22 mouse cellular contexts compared by ENCODE assay signal in the genomic region with DNA sequence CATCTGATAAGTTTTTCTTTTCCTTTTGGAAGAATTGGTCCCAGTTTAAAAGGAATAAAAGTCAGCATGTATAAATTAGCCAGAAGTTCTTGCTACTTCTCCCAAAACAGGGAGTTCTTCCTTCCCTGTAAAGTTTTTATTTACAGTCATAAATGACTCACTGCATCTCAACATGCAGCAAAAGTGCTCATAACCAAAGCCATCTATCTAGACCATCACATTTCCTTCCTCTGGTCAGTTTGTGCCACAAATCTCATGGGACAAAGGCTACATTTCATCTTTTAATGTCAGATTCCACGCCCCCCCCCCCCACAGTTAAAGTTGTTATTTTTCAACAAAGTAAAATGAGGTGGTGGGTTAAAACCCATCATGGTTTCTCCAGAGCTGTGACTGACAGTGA.
A peak's percentile ranks its signal among the peaks of the same experiment; 100 is the strongest.
DNase-seq lines count a peak whose midpoint lies in the region; ATAC-seq and TF ChIP-seq lines count a peak whose summit lies in the region.
"Had no signal": no experiment of that assay in that cellular context is flagged by ENCODE, and none has a peak within 500 bp of the region (broad histone marks: within the 10 kb centered on the region; RNA-seq: fewer than 3 reads in every experiment).

No protein-coding gene starts in this region.

- H3K27me3 ChIP-seq in myocyte (ENCODE audit: control insufficient read depth, insufficient read depth, insufficient read length): no peaks in the 10 kb centered on the region
- no peaks in the 10 kb centered on the region for H3K27me3 ChIP-seq in heart, embryonic 10.5 days (ENCODE audit: insufficient read depth, poor library complexity, severe bottlenecking)
- H3K27me3 ChIP-seq in liver, embryonic 11.5 days (replicated peaks; ENCODE audit: control insufficient read depth, insufficient read depth, low read length): no peaks in the 10 kb centered on the region
- H3K27me3 ChIP-seq: CH12.LX; embryonic facial prominence, embryonic 13.5 days; embryonic facial prominence, embryonic 15.5 days; forebrain, embryonic 13.5 days had no signal

- peak; percentile 83 for DNase-seq in 416B (ENCODE audit: low read depth)
- peak; percentile 33 for DNase-seq in NIH3T3 (ENCODE audit: low read depth)
- no peak for DNase-seq in heart, embryonic 10.5 days (ENCODE audit: low spot score)
- no peak for DNase-seq in liver, embryonic 11.5 days (ENCODE audit: low spot score)
- DNase-seq in cerebellum, postnatal 4 days (ENCODE audit: low spot score in 2 of 2): no peak
- DNase-seq: adrenal gland, adult 2 months; adrenal gland, postnatal 10 days; adrenal gland, postnatal 36 days; cerebellum, adult 11-12 months; cerebellum, adult 2 months; cerebellum, adult 9-10 months; cerebellum, postnatal 10 days; cerebellum, postnatal 25 days; embryo, embryonic 11 days had no signal

- H3K27ac ChIP-seq in heart, embryonic 10.5 days: no peak overlapping the region
- no peak overlapping the region for H3K27ac ChIP-seq in liver, embryonic 11.5 days (ENCODE audit: low read depth, low read length)
- H3K27ac ChIP-seq: embryonic facial prominence, embryonic 13.5 days; embryonic facial prominence, embryonic 15.5 days; forebrain, embryonic 13.5 days had no signal

- no peak overlapping the region for H3K9ac ChIP-seq in liver, embryonic 11.5 days (ENCODE audit: low read depth, low read length)
- H3K9ac ChIP-seq: embryonic facial prominence, embryonic 13.5 days; embryonic facial prominence, embryonic 15.5 days; forebrain, embryonic 13.5 days had no signal

- H3ac ChIP-seq in myocyte (ENCODE audit: control insufficient read depth, insufficient read length): no peak overlapping the region

- TF ChIP-seq POLR2A in myocyte (IDR thresholded peaks at IDR 0.05; ENCODE audit: insufficient read length, low read depth): no peak

- no peak overlapping the region for H3K4me3 ChIP-seq in myocyte
- no peak overlapping the region for H3K4me3 ChIP-seq in heart, embryonic 10.5 days
- no peak overlapping the region for H3K4me3 ChIP-seq in liver, embryonic 11.5 days (ENCODE audit: low read depth, low read length)
- H3K4me3 ChIP-seq: embryonic facial prominence, embryonic 13.5 days; embryonic facial prominence, embryonic 15.5 days; forebrain, embryonic 13.5 days had no signal

- H3K79me2 ChIP-seq in myocyte (ENCODE audit: control insufficient read depth, insufficient read depth): peaks cover 82% of the 10 kb centered on the region

- WGBS in heart, embryonic 10.5 days: 81% methylated on average over 1 of the region's 1 CpGs
- 81% methylated on average over 1 of the region's 1 CpGs for WGBS in liver, embryonic 11.5 days

- peak overlapping the region; percentile 62 for H3K4me2 ChIP-seq in myocyte (ENCODE audit: low read depth)
- no peak overlapping the region for H3K4me2 ChIP-seq in liver, embryonic 11.5 days
- H3K4me2 ChIP-seq: embryonic facial prominence, embryonic 13.5 days; embryonic facial prominence, embryonic 15.5 days; forebrain, embryonic 13.5 days had no signal

- no peaks in the 10 kb centered on the region for H3K9me3 ChIP-seq in heart, embryonic 10.5 days
- no peaks in the 10 kb centered on the region for H3K9me3 ChIP-seq in liver, embryonic 11.5 days (ENCODE audit: control insufficient read depth, low read length)
- H3K9me3 ChIP-seq: embryonic facial prominence, embryonic 13.5 days; embryonic facial prominence, embryonic 15.5 days; forebrain, embryonic 13.5 days had no signal

- no peaks in the 10 kb centered on the region for H3K4me1 ChIP-seq in heart, embryonic 10.5 days
- H3K4me1 ChIP-seq in liver, embryonic 11.5 days (replicated peaks; ENCODE audit: control insufficient read depth, insufficient read depth, low read length): no peaks in the 10 kb centered on the region
- H3K4me1 ChIP-seq: embryonic facial prominence, embryonic 15.5 days; forebrain, embryonic 13.5 days had no signal

- ATAC-seq in liver, embryonic 11.5 days (replicated peaks; ENCODE audit: low FRiP score): no peak
- ATAC-seq: CD4-positive, CD25-positive, alpha-beta regulatory T cell, adult 4 months; forebrain, embryonic 13.5 days; forebrain, embryonic 16.5 days had no signal

- peaks cover 9% of the 10 kb centered on the region for H3K36me3 ChIP-seq in myocyte (ENCODE audit: control insufficient read depth, insufficient read depth)
- H3K36me3 ChIP-seq in heart, embryonic 10.5 days: no peaks in the 10 kb centered on the region
- H3K36me3 ChIP-seq in liver, embryonic 11.5 days (ENCODE audit: control insufficient read depth, insufficient read depth, low read length): no peaks in the 10 kb centered on the region
- H3K36me3 ChIP-seq: embryonic facial prominence, embryonic 15.5 days; G1E had no signal

TF ChIP-seq in myocyte, 11 proteins besides CTCF, POLR2A, EP300 and RAD21:
- no peak for TF ChIP-seq MYOG (IDR thresholded peaks at IDR 0.05; ENCODE audit: control insufficient read depth in 1 of 3, insufficient read depth in 1 of 3, insufficient read length in 2 of 3, low read depth in 2 of 3)
- no peak for TF ChIP-seq CEBPB (IDR thresholded peaks at IDR 0.05; ENCODE audit: insufficient read depth, poor library complexity, severe bottlenecking)
- no peak for TF ChIP-seq TCF12 (IDR thresholded peaks at IDR 0.05; ENCODE audit: insufficient read depth, poor library complexity, severe bottlenecking)
- TF ChIP-seq MYOD1 (IDR thresholded peaks at IDR 0.05; ENCODE audit: control insufficient read depth in 1 of 3, insufficient read length in 2 of 3, low read depth in 2 of 3): no peak
- no peak for TF ChIP-seq TCF3 (IDR thresholded peaks at IDR 0.05; ENCODE audit: insufficient read length, low read depth)
- no peak for TF ChIP-seq USF1 (IDR thresholded peaks at IDR 0.05; ENCODE audit: low read depth)
- no peak for TF ChIP-seq SRF (IDR thresholded peaks at IDR 0.05; ENCODE audit: control insufficient read depth, insufficient read length, low read depth)
- TF ChIP-seq E2F4 (IDR thresholded peaks at IDR 0.05; ENCODE audit: insufficient read depth): no peak
- TF ChIP-seq REST (IDR thresholded peaks at IDR 0.05; ENCODE audit: insufficient read depth, insufficient read length): no peak
- no peak for TF ChIP-seq POLR2AphosphoS2 (IDR thresholded peaks at IDR 0.05; ENCODE audit: insufficient read length, low read depth)

Comparison
In these comparisons a context has a peak if more than half of its experiments do, and no peak if none do; other contexts are left out.
1. DNase-seq: peak in 416B (single experiment) and NIH3T3 (single experiment); none in heart, embryonic 10.5 days (single experiment), liver, embryonic 11.5 days (single experiment) and cerebellum, postnatal 4 days (0 of 2).